Mouse (Mus musculus): ENCODE measurements at regions not wholly inside any gene's neighbourhood (a gene's known extent, or its start where the extent isn't known, plus 50 kb on each side); places are given as distances from the start of the nearest gene placed in this dataset.
"Not testable (repeated sequence)": the region's sequence is repeated elsewhere in the genome, so short reads cannot be mapped to it uniquely, and the experiment has no call there.

GRCm38 (mm10) chr12:93930242-93930641, 1761.8 kb upstream of the Flrt2 start:
- not testable (repeated sequence) for TF ChIP-seq POLR2A (IDR thresholded peaks at IDR 0.05; ENCODE audit: extremely low read depth, insufficient read depth, low read length); CTCF (IDR thresholded peaks at IDR 0.05; ENCODE audit: low read depth, low read length)
